Mouse (Mus musculus) bone marrow, adult 2 months (tissue): Measurements from ENCODE around the gene Wee1. TPM values are rescaled to one million over a fixed set of nuclear protein-coding genes. Genes with fewer than 3 reads are reported as not detected.
"Not testable (repeated sequence)": the region's sequence is repeated elsewhere in the genome, so short reads cannot be mapped to it uniquely, and the experiment has no call there.

ENCODE experiments used
- H3K27ac ChIP-seq: fragments of 200-500 bp; 2 replicates; pipeline ENCODE4 v1.5.1; 2012; ENCODE audit warnings: low read depth, mild to moderate bottlenecking, control low read depth, inconsistent platforms, low read length; ENCODE audit not compliant: control insufficient read depth, poor library complexity, insufficient read depth
- H3K4me1 ChIP-seq: fragments of 200-500 bp; 2 replicates; pipeline ENCODE4 v1.6.1; 2011; ENCODE audit warnings: low read length; ENCODE audit not compliant: control insufficient read depth, insufficient read depth
- H3K4me3 ChIP-seq: fragments of 200-500 bp; replicated peaks from 2 replicates; pipeline ENCODE3; 2011; ENCODE audit warnings: mild to moderate bottlenecking, low read depth, low read length, control low read depth; ENCODE audit not compliant: control insufficient read depth
- CTCF ChIP-seq: fragments of 200-500 bp; IDR thresholded peaks from 2 replicates; pipeline ENCODE4 v1.5.1; 2011; ENCODE audit warnings: low read length, control low read depth; ENCODE audit not compliant: control insufficient read depth, insufficient read depth
- POLR2A ChIP-seq: fragments of 200-500 bp; IDR thresholded peaks from 2 replicates; pipeline ENCODE4 v1.6.1; 2011; ENCODE audit warnings: low read depth, mild to moderate bottlenecking, control low read depth, low read length, borderline replicate concordance; ENCODE audit not compliant: control insufficient read depth
- WGBS: fragments of 180-500 bp; shearing (Covaris S2); methylation state at CpG from one replicate; pipeline ENCODE4 v1.1.7; 2018; 5-methylcytosine and 5-hydroxymethylcytosine counted together
- polyA plus RNA-seq: library from polyadenylated mRNA; stranded (reverse); fragments of >200 nt; gene quantifications from 2 replicates; pipeline ENCODE4 v1.2.4, GENCODE M21; 2011; ENCODE audit warnings: low replicate concordance; ENCODE audit not compliant: missing spikeins, insufficient read depth, insufficient read length

Wee1 gene
- polyA plus RNA-seq, 1 experiment: 13.6 TPM

GRCm38 (mm10) chr7:110100854-110101253 is 21.0 kb upstream of the Wee1 start:
- Histone ChIP-seq H3K4me1 (no peaks in the 10 kb centered on the region), H3K27ac (no peak overlapping the region), H3K4me3 (no peak overlapping the region)
- no peak for TF ChIP-seq CTCF
- TF ChIP-seq POLR2A: no peak
- 60% methylated on average over 6 of the region's 6 CpGs for WGBS

- Histone ChIP-seq H3K4me1 (no peaks in the 10 kb centered on the region), H3K4me3 (no peak overlapping the region), H3K27ac (no peak overlapping the region)
- TF ChIP-seq POLR2A: no peak
- TF ChIP-seq CTCF: no peak
- 89% methylated on average over 5 of the region's 5 CpGs for WGBS
Measured at GRCm38 (mm10) chr7:110101266-110101665, 20.6 kb upstream of the Wee1 start.

- H3K4me1 ChIP-seq: no peaks in the 10 kb centered on the region; the same call in 1 of the 2 replicates
- WGBS: 86% methylated on average over 5 of the region's 5 CpGs
- H3K4me3 ChIP-seq: no peak overlapping the region
- no peak overlapping the region for H3K27ac ChIP-seq
- TF ChIP-seq CTCF (no peak), POLR2A (no peak)
Measured at GRCm38 (mm10) chr7:110105041-110105440, 16.8 kb upstream of the Wee1 start.

GRCm38 (mm10) chr7:110106633-110107032 is 15.2 kb upstream of the Wee1 start:
- H3K27ac ChIP-seq: no peak overlapping the region
- 36% methylated on average over 3 of the region's 3 CpGs for WGBS
- no peak overlapping the region for H3K4me3 ChIP-seq
- H3K4me1 ChIP-seq: no peaks in the 10 kb centered on the region; the same call in 1 of the 2 replicates
- TF ChIP-seq CTCF: no peak
- no peak for TF ChIP-seq POLR2A

- not testable (repeated sequence) for H3K4me1 ChIP-seq, H3K27ac ChIP-seq, H3K4me3 ChIP-seq
- 93% methylated on average over 3 of the region's 3 CpGs for WGBS
Measured at GRCm38 (mm10) chr7:110108524-110108923, 13.3 kb upstream of the Wee1 start.

- Histone ChIP-seq H3K4me1 (no peaks in the 10 kb centered on the region; the same call in 1 of the 2 replicates), H3K27ac (no peak overlapping the region), H3K4me3 (peak overlapping the region; percentile 9)
- no peak for TF ChIP-seq CTCF
- TF ChIP-seq POLR2A: no peak
- 10% methylated on average over 11 of the region's 11 CpGs for WGBS
Measured at GRCm38 (mm10) chr7:110108967-110109610, 12.8 kb upstream of the Wee1 start.

GRCm38 (mm10) chr7:110110061-110110656 is 11.7 kb upstream of the Wee1 start:
- Histone ChIP-seq H3K27ac (no peak overlapping the region), H3K4me3 (no peak overlapping the region), H3K4me1 (no peaks in the 10 kb centered on the region; the same call in 1 of the 2 replicates)
- WGBS: 21% methylated on average over 4 of the region's 4 CpGs
- TF ChIP-seq CTCF (no peak), POLR2A (no peak)

GRCm38 (mm10) chr7:110114699-110115098 is 7.1 kb upstream of the Wee1 start:
- TF ChIP-seq POLR2A: no peak
- TF ChIP-seq CTCF: no peak
- Histone ChIP-seq H3K4me1 (no peaks in the 10 kb centered on the region; the same call in 1 of the 2 replicates), H3K27ac (no peak overlapping the region), H3K4me3 (no peak overlapping the region)
- 43% methylated on average over 5 of the region's 5 CpGs for WGBS

- Histone ChIP-seq H3K4me1 (no peaks in the 10 kb centered on the region), H3K27ac (no peak overlapping the region), H3K4me3 (no peak overlapping the region)
- TF ChIP-seq CTCF (no peak), POLR2A (no peak)
- 55% methylated on average over 1 of the region's 1 CpGs for WGBS
Measured at GRCm38 (mm10) chr7:110116731-110117291, 5.0 kb upstream of the Wee1 start.

GRCm38 (mm10) chr7:110118448-110118847 is 3.4 kb upstream of the Wee1 start:
- WGBS: 86% methylated on average over 2 of the region's 2 CpGs
- Histone ChIP-seq H3K27ac (no peak overlapping the region), H3K4me1 (no peaks in the 10 kb centered on the region), H3K4me3 (no peak overlapping the region)
- no peak for TF ChIP-seq CTCF
- TF ChIP-seq POLR2A: no peak
